8 mouse cellular contexts compared by ENCODE assay signal in the genomic region with DNA sequence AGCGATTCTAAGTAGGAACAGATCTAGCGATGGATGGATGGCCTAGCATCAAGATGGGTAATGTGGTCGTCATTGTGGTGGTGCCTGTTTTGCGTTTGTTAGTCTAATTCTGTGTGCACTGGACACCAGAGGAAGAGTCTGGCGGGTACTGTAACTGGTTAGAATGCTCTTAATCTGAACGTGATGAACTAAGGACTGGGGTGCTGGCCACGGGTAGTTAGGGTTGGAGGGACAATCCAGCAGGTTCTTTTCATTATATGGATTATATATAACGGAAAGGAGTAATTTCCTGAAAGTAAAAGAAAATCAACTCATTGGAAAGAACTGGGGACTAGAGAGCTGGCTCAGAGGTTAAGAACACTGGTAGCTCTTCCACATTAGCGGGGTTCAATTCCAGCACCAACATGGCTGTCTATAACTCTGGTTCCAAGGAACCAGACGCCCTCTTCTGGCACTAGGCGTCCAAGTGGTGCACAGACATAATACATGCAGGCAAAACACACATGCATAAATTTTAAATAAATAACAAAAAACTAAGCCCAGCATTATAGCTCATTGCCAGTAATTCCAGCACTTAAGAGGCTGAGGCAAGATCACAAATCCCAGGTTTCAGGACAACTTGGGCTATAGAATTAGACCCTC. TPM values are rescaled to one million over a fixed set of nuclear protein-coding genes. Genes with fewer than 3 reads are reported as not detected.
A peak's percentile ranks its signal among the peaks of the same experiment; 100 is the strongest.
DNase-seq lines count a peak whose midpoint lies in the region; ATAC-seq lines count a peak whose summit lies in the region.

No protein-coding gene starts in this region.

- 15% methylated on average over 11 of the region's 11 CpGs for WGBS in heart, embryonic 11.5 days (ENCODE audit: insufficient replicate concordance)
- WGBS in hindbrain, embryonic 15.5 days, result 13% methylated on average over 11 of the region's 11 CpGs
- 12% methylated on average over 11 of the region's 11 CpGs for WGBS in liver, embryonic 12.5 days (ENCODE audit: insufficient replicate concordance)
- 12% methylated on average over 11 of the region's 11 CpGs for WGBS in neural tube, embryonic 15.5 days

- H3K36me3 ChIP-seq in heart, embryonic 11.5 days (ENCODE audit: control insufficient read depth, insufficient read depth, low read length), result no peaks in the 10 kb centered on the region
- H3K36me3 ChIP-seq in hindbrain, embryonic 15.5 days, result no peaks in the 10 kb centered on the region
- peaks cover 2% of the 10 kb centered on the region for H3K36me3 ChIP-seq in liver, embryonic 12.5 days
- H3K36me3 ChIP-seq in neural tube, embryonic 15.5 days, result no peaks in the 10 kb centered on the region

- no peaks in the 10 kb centered on the region for H3K27me3 ChIP-seq in heart, embryonic 11.5 days (ENCODE audit: control insufficient read depth, insufficient read depth, low read length)
- H3K27me3 ChIP-seq in hindbrain, embryonic 15.5 days, result 0 out of 2 replicates have a peak, but pooled peaks cover 2% of the 10 kb centered on the region
- H3K27me3 ChIP-seq in liver, embryonic 12.5 days (replicated peaks), result no peaks in the 10 kb centered on the region
- no peaks in the 10 kb centered on the region for H3K27me3 ChIP-seq in neural tube, embryonic 15.5 days (replicated peaks)

- H3K4me1 ChIP-seq in heart, embryonic 11.5 days (ENCODE audit: control insufficient read depth, insufficient read depth, low read length), result 0 out of 2 replicates have a peak, but pooled peaks cover 6% of the 10 kb centered on the region
- H3K4me1 ChIP-seq in hindbrain, embryonic 15.5 days (replicated peaks), result peaks cover 26% of the 10 kb centered on the region
- H3K4me1 ChIP-seq in liver, embryonic 12.5 days, result peaks cover 39% of the 10 kb centered on the region
- H3K4me1 ChIP-seq in neural tube, embryonic 15.5 days, result peaks cover 24% of the 10 kb centered on the region

- no peak for ATAC-seq in heart, embryonic 11.5 days (replicated peaks; ENCODE audit: insufficient number of reproducible peaks, low FRiP score, low TSS enrichment)
- ATAC-seq in hindbrain, embryonic 15.5 days (ENCODE audit: low FRiP score, low read depth), result no peak
- ATAC-seq in liver, embryonic 12.5 days, result no peak
- ATAC-seq in neural tube, embryonic 15.5 days (ENCODE audit: low FRiP score), result peak; percentile 62

- peak overlapping the region; percentile 96 for H3K9ac ChIP-seq in heart, embryonic 11.5 days (ENCODE audit: low read depth, low read length)
- H3K9ac ChIP-seq in hindbrain, embryonic 15.5 days, result peak overlapping the region; percentile 80
- H3K9ac ChIP-seq in liver, embryonic 12.5 days, result peak overlapping the region; percentile 99
- H3K9ac ChIP-seq in neural tube, embryonic 15.5 days (replicated peaks), result peak overlapping the region; percentile 95

- H3K4me2 ChIP-seq in heart, embryonic 11.5 days, result peak overlapping the region; percentile 90
- peak overlapping the region; percentile 66 for H3K4me2 ChIP-seq in hindbrain, embryonic 15.5 days
- peak overlapping the region; percentile 91 for H3K4me2 ChIP-seq in liver, embryonic 12.5 days
- peak overlapping the region; percentile 80 for H3K4me2 ChIP-seq in neural tube, embryonic 15.5 days

- peak overlapping the region; percentile 89 for H3K27ac ChIP-seq in heart, embryonic 11.5 days (ENCODE audit: low read depth, low read length)
- peak overlapping the region; percentile 94 for H3K27ac ChIP-seq in hindbrain, embryonic 15.5 days (replicated peaks)
- peak overlapping the region; percentile 86 for H3K27ac ChIP-seq in liver, embryonic 12.5 days
- H3K27ac ChIP-seq in neural tube, embryonic 15.5 days (replicated peaks), result peak overlapping the region; percentile 92

- H3K4me3 ChIP-seq in heart, embryonic 11.5 days (ENCODE audit: low read depth, low read length), result peak overlapping the region; percentile 94
- H3K4me3 ChIP-seq in hindbrain, embryonic 15.5 days, result peak overlapping the region; percentile 85
- H3K4me3 ChIP-seq in liver, embryonic 12.5 days, result peak overlapping the region; percentile 99
- H3K4me3 ChIP-seq in neural tube, embryonic 15.5 days (replicated peaks), result peak overlapping the region; percentile 99

- DNase-seq in heart, adult 8-10 months (ENCODE audit: low spot score), result no peak
- peak; percentile 86 for DNase-seq in MEL-GATA-1-ER (ENCODE audit: extremely low read depth, low read depth)
- peak; percentile 59 for DNase-seq in embryo, embryonic 9.5 days (ENCODE audit: extremely low spot score)
- no peak for DNase-seq in urinary bladder, postnatal 4 days (ENCODE audit: low spot score in 2 of 2)

- H3K9me3 ChIP-seq in heart, embryonic 11.5 days (replicated peaks; ENCODE audit: control insufficient read depth, low read length), result no peaks in the 10 kb centered on the region
- no peaks in the 10 kb centered on the region for H3K9me3 ChIP-seq in hindbrain, embryonic 15.5 days
- no peaks in the 10 kb centered on the region for H3K9me3 ChIP-seq in liver, embryonic 12.5 days (replicated peaks)
- no peaks in the 10 kb centered on the region for H3K9me3 ChIP-seq in neural tube, embryonic 15.5 days (replicated peaks)

RNA-seq across cellular contexts. Expression of a gene that starts 0.9 kb away (rescaled TPM):
- polyA plus RNA-seq in heart, embryonic 11.5 days (2014; fragmentation: Nextera tagmentation; extraction: Ambion mirVana), result 103 and 116 TPM in 2 replicates
- 10 to 100 TPM; 45.3 to 71.9 (median 57.3) TPM for total RNA-seq in heart, adult 8-10 months (2022)
- 171 and 182 TPM in 2 replicates for polyA plus RNA-seq in hindbrain, embryonic 15.5 days (2015; fragmentation: Nextera tagmentation; extraction: Ambion mirVana)
- 195 and 204 TPM in 2 replicates for polyA plus RNA-seq in liver, embryonic 12.5 days (2016; fragmentation: Nextera tagmentation; extraction: Ambion mirVana)
- polyA plus RNA-seq in neural tube, embryonic 15.5 days (2015; fragmentation: Nextera tagmentation; extraction: Ambion mirVana), result 167 and 173 TPM in 2 replicates

RNA-seq across cellular contexts. Expression of a gene that starts 19.2 kb away (rescaled TPM):
- polyA plus RNA-seq in heart, embryonic 11.5 days (2014; fragmentation: Nextera tagmentation; extraction: Ambion mirVana), result 124 and 141 TPM in 2 replicates
- 10 to 100 TPM; 75.9 to 87.9 (median 81.8) TPM for total RNA-seq in heart, adult 8-10 months (2022)
- 163 and 171 TPM in 2 replicates for polyA plus RNA-seq in hindbrain, embryonic 15.5 days (2015; fragmentation: Nextera tagmentation; extraction: Ambion mirVana)
- 60.1 and 64.8 TPM in 2 replicates for polyA plus RNA-seq in liver, embryonic 12.5 days (2016; fragmentation: Nextera tagmentation; extraction: Ambion mirVana)
- 166 and 168 TPM in 2 replicates for polyA plus RNA-seq in neural tube, embryonic 15.5 days (2015; fragmentation: Nextera tagmentation; extraction: Ambion mirVana)

RNA-seq across cellular contexts. Expression of a gene that starts 19.3 kb away (rescaled TPM):
- 4.8 and 5.0 TPM in 2 replicates for polyA plus RNA-seq in heart, embryonic 11.5 days (2014; fragmentation: Nextera tagmentation; extraction: Ambion mirVana)
- total RNA-seq in heart, adult 8-10 months (2022), result 10 to 100 TPM in 1 of 4 experiments, 1 to 10 TPM in 3; 7.1 to 11.2 (median 8.1) TPM
- polyA plus RNA-seq in hindbrain, embryonic 15.5 days (2015; fragmentation: Nextera tagmentation; extraction: Ambion mirVana), result 16.2 and 17.4 TPM in 2 replicates
- 4.5 and 7.2 TPM in 2 replicates for polyA plus RNA-seq in liver, embryonic 12.5 days (2016; fragmentation: Nextera tagmentation; extraction: Ambion mirVana)
- 14.2 and 14.9 TPM in 2 replicates for polyA plus RNA-seq in neural tube, embryonic 15.5 days (2015; fragmentation: Nextera tagmentation; extraction: Ambion mirVana)

RNA-seq across cellular contexts. Expression of a gene that starts 19.6 kb away (rescaled TPM):
- polyA plus RNA-seq in heart, embryonic 11.5 days (2014; fragmentation: Nextera tagmentation; extraction: Ambion mirVana), result 0.53 and 0.59 TPM in 2 replicates
- under 1 TPM in 2 of 4 experiments, not detected in 2; 0.72 to 0.87 TPM for total RNA-seq in heart, adult 8-10 months (2022)
- 0.63 and 1.4 TPM in 2 replicates for polyA plus RNA-seq in hindbrain, embryonic 15.5 days (2015; fragmentation: Nextera tagmentation; extraction: Ambion mirVana)
- polyA plus RNA-seq in liver, embryonic 12.5 days (2016; fragmentation: Nextera tagmentation; extraction: Ambion mirVana), result not detected in 2 replicates
- polyA plus RNA-seq in neural tube, embryonic 15.5 days (2015; fragmentation: Nextera tagmentation; extraction: Ambion mirVana), result 0.36 and 0.51 TPM in 2 replicates

RNA-seq across cellular contexts. Expression of a gene that starts 28.2 kb away (rescaled TPM):
- 56.7 and 58.6 TPM in 2 replicates for polyA plus RNA-seq in heart, embryonic 11.5 days (2014; fragmentation: Nextera tagmentation; extraction: Ambion mirVana)
- total RNA-seq in heart, adult 8-10 months (2022), result 10 to 100 TPM; 40.2 to 53.8 (median 44.7) TPM
- 76.1 and 86.9 TPM in 2 replicates for polyA plus RNA-seq in hindbrain, embryonic 15.5 days (2015; fragmentation: Nextera tagmentation; extraction: Ambion mirVana)
- polyA plus RNA-seq in liver, embryonic 12.5 days (2016; fragmentation: Nextera tagmentation; extraction: Ambion mirVana), result 67.2 and 73.1 TPM in 2 replicates
- polyA plus RNA-seq in neural tube, embryonic 15.5 days (2015; fragmentation: Nextera tagmentation; extraction: Ambion mirVana), result 86.8 and 90.4 TPM in 2 replicates

Comparison
In these comparisons a context has a peak if more than half of its experiments do, and no peak if none do; other contexts are left out.
1. DNase-seq: peak in MEL-GATA-1-ER (single experiment) and embryo, embryonic 9.5 days (single experiment); none in heart, adult 8-10 months (single experiment) and urinary bladder, postnatal 4 days (0 of 2).
2. Peak in every context shown above with its lines, with median percentiles within 50 percentile points of each other: H3K27ac ChIP-seq, H3K4me2 ChIP-seq, H3K4me3 ChIP-seq and H3K9ac ChIP-seq.